Mouse (Mus musculus): ENCODE results near the gene Galnt16. TPM values are rescaled to one million over a fixed set of nuclear protein-coding genes. Genes with fewer than 3 reads are reported as not detected.

Galnt16 gene
- 100 to 1,000 TPM; 126 to 127 TPM for total RNA-seq (2021)
- long read RNA-seq, experiment 1, full-length matches to known transcripts: 35 of 57 reads
- long read RNA-seq, experiment 1, partial matches to known transcripts: 18 of 57 reads
- long read RNA-seq, experiment 1, other reads (novel, unspliced or antisense): 4 of 57 reads
- long read RNA-seq, experiment 2, full-length matches to known transcripts: 30 of 60 reads
- long read RNA-seq, experiment 2, partial matches to known transcripts: 12 of 60 reads
- long read RNA-seq, experiment 2, other reads (novel, unspliced or antisense): 18 of 60 reads

GRCm38 (mm10) chr12:80517977-80518376, at the start of gene Galnt16:
Gene Galnt16, plus strand, starts transcription at chr12:80518277.
- no peak for DNase-seq (ENCODE audit: low spot score in 2 of 2)

GRCm38 (mm10) chr12:80470206-80470605, 47.9 kb upstream of the Galnt16 start:
- DNase-seq (ENCODE audit: low spot score in 2 of 2): no peak

GRCm38 (mm10) chr12:80471926-80472325, 46.2 kb upstream of the Galnt16 start:
- no peak for DNase-seq (ENCODE audit: low spot score in 2 of 2)

GRCm38 (mm10) chr12:80473731-80474130, 44.3 kb upstream of the Galnt16 start:
- DNase-seq (ENCODE audit: low spot score in 2 of 2): no peak

- no peak for DNase-seq (ENCODE audit: low spot score in 2 of 2)
Measured at GRCm38 (mm10) chr12:80479986-80480385, 38.1 kb upstream of the Galnt16 start.

GRCm38 (mm10) chr12:80483397-80483796, 34.7 kb upstream of the Galnt16 start:
- no peak for DNase-seq (ENCODE audit: low spot score in 2 of 2)

GRCm38 (mm10) chr12:80493311-80493710, 24.8 kb upstream of the Galnt16 start:
- no peak for DNase-seq (ENCODE audit: low spot score in 2 of 2)

- no peak for DNase-seq (ENCODE audit: low spot score in 2 of 2)
Measured at GRCm38 (mm10) chr12:80495691-80496090, 22.4 kb upstream of the Galnt16 start.

- DNase-seq (ENCODE audit: low spot score in 2 of 2): no peak
Measured at GRCm38 (mm10) chr12:80498356-80498755, 19.7 kb upstream of the Galnt16 start.

GRCm38 (mm10) chr12:80500506-80500905, 17.6 kb upstream of the Galnt16 start:
- no peak for DNase-seq (ENCODE audit: low spot score in 2 of 2)

- no peak for DNase-seq (ENCODE audit: low spot score in 2 of 2)
Measured at GRCm38 (mm10) chr12:80504718-80505117, 13.4 kb upstream of the Galnt16 start.

- DNase-seq (ENCODE audit: low spot score in 2 of 2): no peak
Measured at GRCm38 (mm10) chr12:80507041-80507745, 10.9 kb upstream of the Galnt16 start.

- peak in 1 of 2 experiments; percentile 34 for DNase-seq (ENCODE audit: low spot score in 2 of 2)
Measured at GRCm38 (mm10) chr12:80518393-80518756, 298 bp downstream of the Galnt16 start.

- peak; percentile 63 to 67 for DNase-seq (ENCODE audit: low spot score in 2 of 2)
Measured at GRCm38 (mm10) chr12:80518757-80519620, 912 bp downstream of the Galnt16 start.

GRCm38 (mm10) chr12:80519621-80520332, 1.7 kb downstream of the Galnt16 start:
- DNase-seq (ENCODE audit: low spot score in 2 of 2): peak; percentile 65 to 81

- peak; percentile 37 to 60 for DNase-seq (ENCODE audit: low spot score in 2 of 2)
Measured at GRCm38 (mm10) chr12:80522006-80522405, 3.9 kb downstream of the Galnt16 start.

GRCm38 (mm10) chr12:80524276-80524921, 6.3 kb downstream of the Galnt16 start:
- DNase-seq (ENCODE audit: low spot score in 2 of 2): no peak

GRCm38 (mm10) chr12:80525513-80525912, 7.4 kb downstream of the Galnt16 start:
- peak in 1 of 2 experiments; percentile 51 for DNase-seq (ENCODE audit: low spot score in 2 of 2)

- DNase-seq (ENCODE audit: low spot score in 2 of 2): no peak
Measured at GRCm38 (mm10) chr12:80526511-80526910, 8.4 kb downstream of the Galnt16 start.

GRCm38 (mm10) chr12:80527727-80528389, 9.8 kb downstream of the Galnt16 start:
- DNase-seq (ENCODE audit: low spot score in 2 of 2): peak; percentile 41 to 66
